Mouse (Mus musculus) left cerebral cortex, adult 8-10 months (tissue): ENCODE data around the gene Ddx21. TPM values are rescaled to one million over a fixed set of nuclear protein-coding genes. Genes with fewer than 3 reads are reported as not detected.
"Not testable (repeated sequence)": the region's sequence is repeated elsewhere in the genome, so short reads cannot be mapped to it uniquely, and the experiment has no call there.

Experiments
- DNase-seq, 2 experiments: peaks; one replicate each; pipeline ENCODE4 v3.0.0; 2022; ENCODE audit warnings: low spot score in 2 of 2
- total RNA-seq, 4 experiments: library from RNA; stranded (reverse); gene quantifications; 2 replicates each; pipeline ENCODE4 v1.2.4; 2022

Ddx21 gene
- total RNA-seq, result 10 to 100 TPM; 18.6 to 21.8 (median 19.5) TPM

DNA sequence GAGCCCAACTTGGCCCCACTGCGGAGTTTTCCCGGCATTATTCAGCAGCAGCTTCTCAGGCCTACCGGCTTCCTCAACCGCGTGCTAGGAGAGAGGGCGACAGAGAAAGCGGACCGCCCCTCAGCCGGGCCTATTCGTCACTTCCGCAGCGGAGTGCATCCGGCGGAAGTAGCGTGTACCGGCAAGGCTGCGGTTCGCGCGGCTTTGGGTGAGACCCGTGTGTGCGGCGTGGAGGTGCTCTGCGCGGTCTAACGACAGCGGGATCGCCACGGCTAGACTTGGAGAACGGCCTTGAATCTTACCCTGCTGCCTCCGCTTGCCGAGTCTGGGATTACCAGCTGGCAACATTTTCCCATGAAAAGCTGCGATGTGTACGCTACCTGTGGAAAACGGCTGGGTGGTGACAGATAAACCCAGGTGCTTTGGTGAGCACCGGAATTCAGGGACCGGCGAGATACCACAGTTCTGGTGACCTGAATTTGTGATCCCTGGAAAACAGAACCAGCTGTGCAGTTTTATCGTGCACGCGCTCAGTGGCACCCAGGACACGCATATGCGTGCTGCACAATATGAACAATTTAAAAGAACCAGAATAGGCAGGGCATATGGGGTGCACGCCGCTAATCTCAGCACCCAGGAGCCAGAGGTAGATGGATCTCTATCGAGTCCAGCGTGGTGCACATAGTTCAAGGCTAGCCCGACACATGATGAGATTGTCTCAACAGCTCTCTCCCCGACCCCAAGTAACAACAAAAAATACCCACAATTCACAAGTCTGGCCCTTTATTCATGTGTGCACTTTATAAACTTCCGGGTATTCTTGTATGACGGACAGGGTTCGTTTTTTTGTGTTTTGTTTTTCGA is at the start of gene Ddx21:
Gene Ddx21, minus strand, starts transcription at position 105 of the 864 bp plus-strand sequence.
- DNase-seq, result peak; percentile 76 to 81

DNA sequence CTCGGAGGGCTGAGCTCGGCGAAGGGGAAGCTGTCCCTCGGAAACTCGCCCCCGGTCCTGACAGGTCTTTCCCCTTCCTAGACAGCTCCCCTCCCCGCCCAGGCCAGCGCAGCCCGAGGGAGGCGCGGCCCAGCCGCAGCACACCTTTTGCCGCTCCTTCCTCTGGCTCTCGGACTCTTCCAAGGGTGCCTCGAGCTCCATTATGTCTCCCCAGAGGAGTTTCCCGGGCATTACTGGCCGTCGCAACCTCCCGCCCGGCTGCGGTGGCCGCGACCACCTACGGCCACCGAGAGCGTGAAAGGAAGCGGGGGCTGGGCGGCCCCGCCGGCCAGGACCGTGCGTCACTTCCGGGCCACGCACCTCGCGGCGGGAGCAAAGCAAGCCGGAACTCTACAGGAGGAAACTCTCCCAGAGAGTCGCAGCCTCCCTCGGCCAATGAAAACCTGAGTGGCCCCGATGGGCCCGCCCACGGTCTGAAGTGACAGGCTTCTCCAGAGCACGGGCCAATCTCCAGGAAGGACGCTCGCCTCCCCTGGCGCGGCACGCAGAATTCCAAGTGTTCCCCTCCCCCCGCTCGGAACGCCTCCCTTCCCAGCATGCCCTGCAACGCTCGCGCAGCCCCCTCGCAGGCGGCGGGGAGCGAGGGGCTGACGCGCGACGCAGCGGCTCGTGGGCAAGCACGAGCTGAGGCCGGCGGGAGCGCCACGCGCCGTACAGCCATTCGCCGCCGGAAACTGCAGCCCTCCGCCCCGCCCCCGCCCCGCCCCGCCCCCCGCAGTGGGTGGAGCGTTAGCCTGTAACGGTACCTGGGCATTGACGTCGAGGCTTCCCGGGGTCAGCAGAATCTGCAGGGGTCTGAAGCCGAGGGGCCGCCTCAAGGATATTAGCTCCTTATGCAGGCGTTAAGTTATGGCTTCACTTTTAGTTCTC is 49.1 kb upstream of the Ddx21 start, which contains the start of gene Ddx50:
Gene Ddx50, minus strand, starts transcription at position 338 of the 930 bp plus-strand sequence.
- DNase-seq, result peak; percentile 96 to 100

DNA sequence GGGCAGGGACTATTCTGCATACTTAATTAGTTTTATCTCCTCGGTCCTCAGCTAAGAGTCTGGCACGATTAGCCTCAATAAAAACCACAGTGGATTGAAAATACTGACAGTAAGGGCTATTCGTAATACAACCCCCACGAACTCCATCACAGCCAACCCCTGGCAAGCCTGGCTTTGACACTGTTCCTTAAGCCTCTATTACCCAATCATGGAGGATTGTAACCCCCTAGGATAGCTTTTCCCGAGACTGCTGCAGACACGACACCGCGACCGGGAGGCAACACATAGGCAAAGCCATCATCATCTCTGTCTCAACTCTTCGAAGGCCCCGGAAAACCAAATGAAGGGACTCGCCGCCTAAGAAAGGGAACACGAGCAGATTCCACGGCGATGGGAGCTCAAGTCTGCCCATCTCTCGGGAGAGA is 48.3 kb upstream of the Ddx21 start:
- DNase-seq, result no peak

DNA sequence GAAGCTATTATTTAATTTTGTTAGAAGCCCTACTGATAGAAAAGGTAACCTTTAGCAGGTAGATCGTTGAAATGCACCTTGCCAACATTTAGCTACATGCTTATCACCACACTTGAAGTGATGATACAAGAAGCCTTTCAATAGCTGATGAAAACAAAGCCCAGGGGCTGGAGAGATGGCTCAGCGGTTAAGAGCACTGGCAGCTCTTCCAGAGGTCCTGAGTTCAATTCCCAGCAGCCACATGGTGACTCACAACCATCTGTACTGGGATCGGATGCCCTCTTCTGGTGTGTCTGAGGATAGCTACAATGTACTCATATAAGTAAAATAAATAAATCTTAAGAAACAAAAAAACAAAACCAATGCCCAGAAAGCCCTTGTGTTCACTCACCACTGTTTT is 2.1 kb upstream of the Ddx21 start:
- DNase-seq, result no peak

DNA sequence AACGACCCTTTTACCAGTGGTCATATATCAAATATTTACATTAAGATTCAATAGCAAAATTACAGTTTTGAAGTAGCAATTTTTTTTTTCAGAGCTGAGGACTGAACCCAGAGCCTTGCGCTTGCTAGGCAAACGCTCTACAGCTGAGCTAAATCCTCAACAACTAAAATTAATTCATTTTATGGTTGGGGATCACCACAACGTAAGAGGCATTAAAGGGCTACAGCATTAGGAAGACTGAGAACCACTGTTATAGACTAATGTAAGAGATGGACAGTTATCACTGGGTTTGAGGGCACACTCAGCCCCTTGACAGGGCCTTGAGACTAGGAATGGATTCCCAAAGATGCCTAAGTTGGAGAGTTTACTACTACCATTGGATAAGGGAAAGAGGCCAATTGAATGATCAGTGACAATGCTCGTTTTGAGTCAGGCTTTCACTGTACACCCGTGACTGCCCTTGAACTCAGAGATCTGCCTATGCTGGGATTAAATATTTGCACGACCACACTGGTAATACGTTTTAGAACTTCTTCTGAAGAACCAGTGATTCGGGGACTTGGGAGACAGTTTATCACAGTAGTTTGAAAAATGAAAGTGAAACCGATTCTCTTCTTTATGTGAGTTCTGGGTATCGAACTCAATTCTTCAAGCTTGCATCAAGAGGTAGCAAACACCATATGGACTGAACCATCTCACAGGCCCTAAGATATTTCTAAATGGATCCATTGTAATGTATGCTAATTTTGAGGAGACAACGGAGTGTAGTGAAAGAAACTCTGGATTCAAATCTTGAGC is 1.4 kb upstream of the Ddx21 start:
- no peak for DNase-seq

DNA sequence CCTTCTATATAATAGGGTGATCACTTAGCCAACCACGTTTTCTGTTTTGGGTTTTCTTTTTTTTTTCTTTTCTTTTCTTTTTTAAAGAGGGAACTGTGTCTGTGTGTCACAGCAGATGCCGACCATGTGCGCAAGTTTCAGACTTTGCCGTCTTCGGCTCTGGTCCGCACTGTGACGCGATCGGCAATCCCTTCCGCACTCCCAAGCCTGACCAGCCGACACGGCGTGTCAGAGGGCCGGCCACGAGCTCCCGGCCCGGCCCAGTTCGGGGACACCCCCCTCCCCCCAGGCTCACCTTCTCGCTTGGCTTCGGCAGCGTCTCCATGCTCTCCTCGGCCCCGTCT is 276 bp downstream of the Ddx21 start:
- DNase-seq, result no peak

DNA sequence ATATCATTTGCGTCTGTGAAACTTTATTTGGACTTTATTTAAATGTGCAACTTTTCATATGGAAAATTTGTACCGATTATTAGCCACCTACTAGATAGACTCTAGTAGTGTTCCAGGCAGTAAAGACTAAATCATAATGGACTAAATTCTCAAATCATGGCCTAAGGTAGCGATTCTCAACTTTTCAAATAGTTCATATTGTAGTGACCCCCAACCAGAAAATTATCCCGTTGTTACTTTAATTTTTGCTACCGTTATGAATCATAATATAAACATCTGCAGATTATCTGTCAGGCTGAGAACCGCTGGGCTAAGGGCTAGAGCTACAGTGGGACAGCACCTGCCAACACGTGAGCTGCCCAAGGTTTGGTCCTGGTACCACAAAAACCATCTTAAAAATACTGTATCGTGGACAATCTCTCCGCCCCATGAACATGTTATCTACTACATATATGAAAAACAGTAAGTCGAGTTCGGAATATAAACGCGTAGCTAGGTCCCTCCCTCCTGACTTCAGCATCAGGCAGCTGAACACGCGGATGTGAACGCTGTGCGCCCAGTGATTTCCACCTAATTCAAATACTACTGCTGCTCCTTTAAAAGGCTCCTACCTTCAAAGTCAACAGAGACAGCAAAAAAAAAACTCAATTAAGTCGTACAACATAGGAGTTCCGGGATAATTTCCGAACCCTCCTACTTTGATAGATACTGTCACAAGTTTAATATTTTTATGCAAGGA is 859 bp downstream of the Ddx21 start:
- no peak for DNase-seq

DNA sequence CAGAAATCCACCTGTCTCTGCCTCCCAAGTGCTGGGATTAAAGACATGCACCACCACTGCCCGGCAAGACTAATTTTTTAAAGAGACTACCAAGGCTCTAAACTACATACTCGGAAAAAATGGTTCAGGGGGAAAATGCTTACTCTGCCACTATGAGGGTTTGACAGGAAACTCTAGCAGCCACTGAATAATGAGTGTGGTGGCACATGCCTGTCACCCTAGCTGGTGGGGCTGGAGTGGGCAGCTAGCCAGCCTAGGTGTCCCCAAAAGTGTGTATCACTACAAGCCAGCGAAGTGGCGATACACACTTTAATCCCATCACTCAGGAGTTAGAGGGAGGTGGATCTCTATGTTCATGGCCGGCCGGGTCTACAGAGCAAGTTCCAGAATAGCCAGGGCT is 2.0 kb downstream of the Ddx21 start:
- no peak for DNase-seq

DNA sequence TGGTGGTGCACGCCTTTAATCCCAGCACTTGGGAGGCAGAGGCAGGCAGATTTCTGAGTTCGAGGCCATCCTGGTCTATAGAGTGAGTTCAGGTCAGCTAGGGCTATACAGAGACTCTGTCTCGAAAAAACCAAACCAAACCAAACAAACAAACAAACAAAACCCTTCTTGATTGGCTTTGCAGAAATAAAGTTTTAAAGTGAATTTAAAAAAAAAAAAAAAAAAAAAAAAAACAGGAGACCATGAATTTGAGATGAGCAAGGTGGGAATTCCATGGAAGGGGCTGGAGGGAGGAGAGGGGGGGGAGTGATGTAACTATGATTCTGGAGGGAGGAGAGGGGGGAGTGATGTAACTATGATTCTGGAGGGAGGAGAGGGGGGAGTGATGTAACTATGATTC is 2.8 kb downstream of the Ddx21 start:
- not testable (repeated sequence) for DNase-seq

DNA sequence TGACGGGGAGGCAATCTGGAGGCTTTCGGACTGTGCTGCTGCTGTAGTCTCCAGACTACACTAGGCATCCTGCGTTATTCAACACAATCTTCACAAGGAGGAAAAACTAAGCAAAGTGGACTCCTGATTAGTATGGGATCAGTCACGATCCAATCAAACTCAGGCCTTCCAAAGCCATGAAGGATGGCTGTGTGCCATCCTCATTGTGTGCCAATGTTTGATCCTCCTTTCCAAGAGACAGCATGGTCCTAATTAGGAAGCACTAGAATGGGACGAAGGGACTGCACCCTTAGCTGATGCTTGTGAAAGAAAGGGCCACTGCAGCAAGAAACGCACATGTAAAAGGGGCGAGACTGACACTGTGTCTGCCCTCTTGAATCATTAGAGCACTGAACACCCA is 9.6 kb downstream of the Ddx21 start:
- no peak for DNase-seq

DNA sequence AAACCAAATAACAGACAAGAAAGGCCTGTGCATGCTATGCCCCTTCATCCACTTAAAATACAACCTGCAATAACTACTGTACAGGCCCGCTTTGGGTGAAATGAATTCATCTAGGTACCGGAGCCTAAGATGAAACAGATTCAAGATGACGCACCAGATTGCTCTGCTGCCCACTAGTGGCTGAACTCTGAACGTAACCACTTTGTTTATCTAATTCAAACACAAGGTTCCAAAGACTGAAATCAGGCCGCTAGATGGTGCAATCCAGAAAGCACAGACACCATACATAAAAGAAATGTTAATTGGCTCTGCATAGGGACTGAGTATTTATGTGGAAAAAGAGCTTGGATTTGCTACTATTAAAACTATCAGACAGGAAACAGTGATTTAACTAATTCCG is 11.9 kb downstream of the Ddx21 start:
- DNase-seq, result peak; percentile 70 to 85

DNA sequence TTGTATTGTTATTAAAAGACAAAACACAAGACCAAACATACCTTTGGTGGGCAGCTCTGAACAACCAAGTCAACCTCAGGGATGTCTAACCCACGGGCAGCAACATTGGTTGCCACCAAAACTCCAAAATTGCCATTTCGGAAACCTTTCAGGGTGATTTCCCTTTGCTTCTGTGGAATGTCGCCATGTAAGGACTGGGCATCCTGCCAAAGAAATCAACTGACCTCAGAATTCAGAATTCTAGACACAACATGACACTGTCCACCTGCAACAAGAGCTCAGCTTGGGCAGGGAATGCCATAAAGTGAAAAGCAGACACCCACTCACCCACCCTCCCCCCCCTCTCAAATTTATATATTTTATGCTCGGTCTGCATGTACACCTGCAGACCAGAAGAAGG is 13.5 kb downstream of the Ddx21 start:
- DNase-seq, result no peak

DNA sequence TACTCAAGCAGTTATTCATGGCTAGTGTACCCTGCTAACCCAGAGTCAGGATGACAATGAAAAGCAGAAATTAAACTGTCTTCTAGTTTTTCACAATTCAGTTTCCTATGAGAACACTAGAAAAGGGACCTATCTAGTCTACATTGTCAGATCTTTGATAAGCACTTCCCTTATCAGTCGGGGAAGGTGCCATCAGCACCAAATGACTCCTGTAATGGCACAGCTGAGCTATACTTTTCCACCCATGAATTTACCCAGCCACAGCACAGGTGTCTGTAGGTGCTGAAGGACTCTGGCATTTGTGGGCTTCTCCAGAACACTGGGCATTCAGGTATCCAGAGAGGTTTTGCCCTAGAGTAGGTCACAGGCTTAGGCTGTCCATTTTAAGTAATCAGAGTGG is 18.8 kb downstream of the Ddx21 start:
- DNase-seq, result no peak

DNA sequence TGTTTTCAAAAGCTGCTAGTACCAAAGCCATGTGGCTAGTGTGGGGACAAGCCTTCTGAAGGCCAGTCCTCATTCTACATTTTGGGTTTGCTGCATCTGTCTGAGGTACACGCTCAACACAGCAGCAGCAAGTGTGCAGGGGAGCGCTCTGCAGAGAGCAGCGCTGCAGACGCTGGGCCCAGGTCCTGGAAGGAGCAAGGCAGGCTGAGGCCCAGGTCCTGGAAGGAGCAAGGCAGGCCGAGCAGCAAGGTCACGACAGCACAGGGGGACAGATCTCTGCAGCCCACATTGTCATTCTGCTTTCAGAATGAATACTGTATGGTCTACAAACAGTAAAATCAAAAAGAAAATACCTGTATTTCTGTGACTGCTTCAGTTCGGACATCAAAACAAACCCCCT is 19.4 kb downstream of the Ddx21 start:
- no peak for DNase-seq

DNA sequence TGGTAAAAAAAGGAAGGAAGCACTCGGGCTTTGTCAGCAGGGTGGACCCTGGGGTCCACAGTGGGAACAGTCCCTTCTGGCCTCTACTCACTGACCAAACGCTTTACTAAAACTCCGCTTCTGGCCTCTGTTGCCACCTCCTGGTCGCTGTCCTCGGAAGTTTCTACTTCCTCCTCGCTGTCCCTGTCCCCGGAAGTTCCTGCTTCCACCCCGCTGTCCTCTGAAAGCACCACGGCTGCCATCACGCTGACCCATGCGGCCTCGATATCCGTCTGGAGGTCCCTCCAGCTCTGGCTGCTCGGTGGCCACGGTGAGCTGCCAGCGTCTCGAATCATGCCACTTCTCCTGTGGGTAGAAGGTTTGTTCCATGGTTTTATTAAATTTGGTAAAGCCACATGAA is 19.8 kb downstream of the Ddx21 start:
- DNase-seq, result no peak

DNA sequence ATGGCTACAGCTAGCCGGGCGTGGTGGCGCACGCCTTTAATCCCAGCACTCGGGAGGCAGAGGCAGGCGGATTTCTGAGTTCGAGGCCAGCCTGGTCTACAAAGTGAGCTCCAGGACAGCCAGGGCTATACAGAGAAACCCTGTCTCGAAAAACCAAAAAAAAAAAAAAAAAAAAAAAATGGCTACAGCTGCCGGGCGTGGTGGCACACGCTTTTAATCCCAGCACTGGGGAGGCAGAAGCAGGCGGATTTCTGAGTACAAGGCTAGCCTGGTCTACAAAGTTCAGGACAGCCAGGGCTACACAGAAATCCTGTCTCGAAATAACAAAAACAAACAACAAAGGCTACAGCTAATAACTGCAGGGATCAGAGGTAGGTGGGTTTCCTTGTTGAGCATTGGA is 23.0 kb downstream of the Ddx21 start:
- not testable (repeated sequence) for DNase-seq

DNA sequence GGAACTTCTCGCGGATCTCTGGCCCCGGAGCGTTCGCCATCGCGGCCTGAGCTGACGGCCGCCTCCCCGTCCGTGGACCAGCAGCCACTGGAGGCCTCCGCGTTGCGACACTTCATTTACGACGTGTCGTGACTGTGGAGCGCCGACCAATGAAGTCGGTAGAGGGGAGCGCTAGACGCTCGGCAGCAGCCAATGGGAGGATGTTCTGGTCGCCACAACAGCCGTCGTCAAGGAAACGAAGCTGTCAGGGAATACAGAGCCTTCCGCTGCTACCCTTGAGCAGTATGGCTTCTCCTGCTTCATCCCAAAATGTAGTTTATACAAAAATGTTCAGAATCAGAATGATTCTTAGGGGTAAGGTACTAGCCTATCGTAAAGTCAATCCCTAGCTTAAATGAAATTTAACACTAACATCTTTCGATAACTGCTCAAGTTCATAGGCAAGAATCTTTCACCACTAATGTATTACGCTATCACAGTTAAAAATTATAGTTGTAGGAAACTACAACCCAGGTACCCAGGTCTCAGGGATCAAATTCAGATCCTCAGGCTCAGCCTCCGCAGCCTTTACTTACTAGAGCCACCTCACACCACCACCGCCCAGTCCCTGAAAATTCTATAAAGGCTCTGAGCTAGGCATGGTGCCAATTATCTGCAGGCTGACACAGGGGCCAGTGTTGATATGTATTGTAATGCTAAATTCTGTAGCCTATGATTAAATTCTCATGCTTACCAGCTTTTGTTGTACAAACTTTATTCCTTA is 23.6 kb downstream of the Ddx21 start, which contains the start of gene Kif1bp:
Gene Kif1bp, minus strand, starts transcription at position 120 of the 763 bp plus-strand sequence.
- peak; percentile 92 to 99 for DNase-seq

DNA sequence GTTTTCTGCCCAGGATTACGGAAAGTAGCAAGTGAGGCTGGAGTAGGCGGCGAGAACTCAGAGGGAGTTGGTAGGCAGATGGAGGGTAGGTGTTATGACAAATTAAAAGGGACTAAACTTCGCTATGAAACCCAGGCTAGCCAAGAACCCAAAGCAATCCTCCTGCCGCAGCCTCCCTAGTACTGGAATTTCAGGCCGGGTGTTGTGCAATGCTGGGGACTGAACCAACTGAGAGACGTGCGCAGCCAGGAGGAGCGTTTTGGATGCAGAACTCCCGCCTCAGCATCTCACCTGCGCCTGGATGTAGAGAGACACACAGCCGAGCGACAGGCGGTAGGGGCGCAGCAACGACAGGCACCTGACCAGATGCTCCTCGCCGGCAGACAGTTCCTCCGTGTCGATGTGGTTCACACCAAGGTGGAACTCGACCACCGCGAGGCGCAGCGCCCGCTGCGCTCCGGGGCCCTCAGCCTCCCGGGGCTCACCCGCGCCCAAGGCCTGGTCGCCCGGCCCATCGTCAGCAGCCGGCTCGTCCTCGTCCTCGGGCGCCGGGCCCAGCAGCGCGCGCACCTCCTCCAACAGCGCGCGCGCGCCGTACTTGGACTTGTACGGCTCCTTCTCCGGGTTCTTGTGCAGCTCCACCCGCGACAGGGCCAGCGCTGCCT is 24.3 kb downstream of the Ddx21 start:
- DNase-seq, result peak in 1 of 2 experiments; percentile 39

DNA sequence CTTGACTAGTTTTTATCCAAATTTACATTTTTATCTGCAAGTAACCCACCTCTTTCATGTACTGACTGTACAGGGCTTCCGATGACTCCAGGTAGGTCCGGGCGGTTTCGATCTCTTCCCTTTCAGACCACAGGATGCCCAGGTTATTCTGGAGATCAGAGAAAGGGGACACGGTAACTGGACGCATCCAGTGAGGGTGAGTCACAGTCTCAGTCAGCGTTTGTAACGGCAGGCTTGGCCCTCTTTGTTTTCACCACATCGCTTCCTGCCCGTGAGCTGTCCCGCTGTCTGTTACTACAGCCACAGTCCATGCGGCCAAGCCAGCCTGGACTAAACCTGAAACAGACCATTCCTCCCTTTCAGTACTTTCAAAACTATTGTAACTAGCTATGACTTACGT is 27.1 kb downstream of the Ddx21 start:
- DNase-seq, result no peak
